Mouse (Mus musculus): ENCODE results near the gene Kif1a.

Gene Kif1a

DNA sequence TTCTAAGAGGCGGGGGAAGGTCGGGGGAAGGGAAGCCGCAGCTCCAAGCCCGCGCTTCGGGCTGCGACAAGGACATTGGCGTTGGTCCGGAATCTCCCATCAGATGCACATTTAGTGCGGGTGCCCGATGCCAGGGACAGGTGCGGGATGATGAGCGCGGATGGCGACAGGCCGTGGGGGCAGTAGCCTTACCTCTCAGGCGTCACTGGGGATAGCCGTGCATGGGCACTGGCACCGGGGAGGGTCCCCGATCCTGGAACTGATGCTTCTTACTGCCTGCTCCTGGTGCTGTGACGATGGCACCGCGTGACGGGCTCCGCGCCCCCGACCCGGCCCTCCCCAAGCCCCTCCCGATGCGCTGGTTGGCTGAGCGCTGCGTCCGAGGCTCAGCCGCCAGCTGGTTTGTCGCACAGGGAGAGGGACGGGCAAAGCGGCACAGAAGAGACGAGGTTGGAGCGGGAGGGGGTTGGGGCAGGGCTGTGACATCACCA lies at the start of gene Kif1a:
TSS of gene Kif1a (minus strand) at position 381 of the 491 bp plus-strand sequence.
- no peak for DNase-seq (ENCODE audit: low spot score in 2 of 2)

DNA sequence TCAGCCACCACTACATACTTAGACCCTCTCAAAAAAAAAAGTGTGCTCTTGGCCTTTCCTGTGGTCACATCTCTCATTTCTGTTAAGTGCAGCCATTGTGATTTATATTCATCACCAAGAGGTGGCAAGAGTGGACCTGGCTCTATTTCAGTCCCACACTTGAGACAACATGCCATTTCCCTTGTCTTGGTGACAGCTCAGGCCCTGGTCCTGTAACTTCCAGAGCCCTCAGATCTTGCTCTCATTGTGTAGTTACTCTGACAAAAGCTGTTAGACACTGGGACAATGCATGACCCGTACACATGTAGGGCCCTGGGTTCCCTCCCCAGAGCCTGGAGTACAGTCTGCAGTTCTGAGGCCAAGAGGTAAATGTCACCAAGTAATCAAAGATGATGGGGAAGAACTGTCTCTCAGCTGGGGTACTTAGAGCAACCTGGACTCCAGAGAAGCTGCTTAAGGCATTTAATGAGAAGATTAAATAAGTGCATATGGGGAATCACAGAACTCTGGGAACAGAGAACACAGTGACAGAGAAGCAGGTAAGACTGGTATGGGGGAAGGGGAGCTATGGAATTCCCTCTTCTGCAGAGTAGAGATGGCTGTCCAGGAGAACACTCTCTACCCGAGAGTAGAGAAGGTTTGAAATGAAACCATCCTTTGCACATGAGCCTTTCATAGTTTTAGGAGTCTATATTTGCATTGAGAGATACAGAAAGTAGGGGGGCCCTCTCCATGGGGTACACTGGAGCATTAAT lies 49.3 kb upstream of the Kif1a start:
- DNase-seq (ENCODE audit: low spot score in 2 of 2) = no peak

DNA sequence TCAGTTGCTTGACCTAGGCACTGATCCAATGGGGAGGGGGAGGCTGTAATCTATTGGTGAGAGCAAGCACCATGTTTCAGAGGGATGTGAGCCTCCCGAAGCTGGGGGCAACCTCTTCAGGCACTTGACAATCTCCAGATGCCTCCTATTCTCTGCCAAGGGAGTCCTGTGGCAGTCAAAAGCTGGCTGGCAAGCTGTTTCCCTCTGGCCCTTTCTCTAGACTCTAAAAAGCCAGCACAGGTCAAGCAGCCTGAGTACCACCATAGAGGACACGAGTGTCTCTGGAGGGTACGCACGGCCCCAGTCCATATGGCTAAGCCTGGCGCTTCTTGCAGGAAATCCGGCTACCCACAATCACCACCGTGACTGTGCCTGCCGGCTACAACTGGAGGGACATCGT lies 42.4 kb upstream of the Kif1a start:
- DNase-seq (ENCODE audit: low spot score in 2 of 2) = no peak

DNA sequence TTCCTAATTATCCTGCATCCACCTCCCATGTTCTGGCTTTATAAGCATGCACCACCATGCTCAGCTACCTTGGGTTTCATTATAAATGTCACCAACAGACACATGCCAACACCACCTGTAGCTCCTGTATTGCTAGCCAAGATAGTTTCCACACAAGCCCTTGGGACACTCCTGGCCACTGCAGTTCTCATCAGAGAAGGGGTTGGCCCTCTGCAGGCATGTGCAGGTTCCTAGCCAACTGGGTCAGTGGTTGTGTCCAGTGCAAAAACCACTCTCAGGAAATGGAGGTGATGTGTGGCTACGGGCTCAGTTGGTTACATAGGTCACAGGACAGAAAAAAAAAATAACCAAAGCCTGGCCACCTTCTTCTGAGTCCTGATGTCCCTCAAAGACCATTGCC lies 41.1 kb upstream of the Kif1a start:
- no peak for DNase-seq (ENCODE audit: low spot score in 2 of 2)

DNA sequence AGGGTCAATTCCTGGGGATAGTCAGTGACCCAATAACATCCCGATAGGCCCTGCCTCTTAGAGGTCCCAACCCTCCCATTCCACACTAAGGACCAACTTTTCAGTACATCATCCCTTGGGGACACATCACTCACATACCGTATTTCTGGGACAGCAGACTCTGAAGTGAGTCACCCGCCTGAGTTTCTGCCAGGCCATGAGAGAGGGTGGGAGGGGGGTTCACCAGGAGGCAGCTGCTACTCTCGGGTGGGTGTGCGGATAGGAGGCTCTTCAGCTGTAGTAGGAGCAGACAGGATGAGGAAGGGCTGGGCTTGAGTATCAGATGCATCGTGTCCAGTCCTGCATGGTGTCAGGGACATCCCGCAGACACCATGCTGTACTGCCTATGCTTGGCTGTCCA lies 38.0 kb upstream of the Kif1a start:
- DNase-seq (ENCODE audit: low spot score in 2 of 2) = no peak

DNA sequence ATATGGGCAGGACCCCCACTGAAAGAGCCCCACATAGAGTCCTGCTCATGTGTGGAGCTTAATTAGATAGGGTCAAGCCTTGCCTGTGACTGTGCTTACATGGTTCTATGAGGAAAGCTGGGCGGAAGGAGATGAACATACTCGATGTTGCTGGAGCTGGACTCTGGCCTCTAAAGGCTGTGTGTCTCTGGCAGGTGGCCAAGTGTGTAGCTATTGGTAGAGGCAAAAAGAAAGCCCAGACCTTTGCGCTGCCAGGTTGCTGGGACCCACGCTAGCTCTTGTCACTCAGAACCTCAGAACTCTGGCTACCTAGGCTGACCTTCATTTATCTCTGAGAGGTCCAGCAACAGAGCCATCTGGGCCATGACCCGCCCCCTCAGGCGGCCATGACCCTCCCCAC lies 36.8 kb upstream of the Kif1a start:
- DNase-seq (ENCODE audit: low spot score in 2 of 2) = no peak

DNA sequence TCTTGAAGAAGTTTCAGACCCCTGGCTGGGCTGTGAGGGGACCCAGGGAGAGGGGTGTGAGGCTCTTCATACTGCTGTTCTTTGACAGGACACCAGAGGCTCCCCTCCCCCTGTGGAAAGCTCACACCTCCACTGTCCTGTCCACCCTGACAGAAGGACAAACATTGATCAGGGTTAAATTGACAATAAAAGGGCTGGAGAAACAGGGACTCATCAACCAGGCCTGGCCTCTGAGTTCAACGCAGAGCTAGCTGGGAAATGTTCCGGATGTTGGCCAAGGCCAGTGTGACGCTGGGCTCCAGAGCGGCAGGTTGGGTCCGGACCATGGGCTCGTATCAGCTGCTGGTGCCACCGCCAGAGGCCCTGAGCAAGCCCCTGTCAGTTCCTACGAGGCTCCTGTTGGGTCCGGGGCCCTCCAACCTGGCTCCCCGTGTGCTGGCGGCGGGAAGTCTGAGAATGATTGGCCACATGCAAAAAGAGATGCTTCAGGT lies 33.3 kb upstream of the Kif1a start, which contains the start of gene Agxt:
TSS of gene Agxt (plus strand) at position 205 of the 491 bp plus-strand sequence.
- no peak for DNase-seq (ENCODE audit: low spot score in 2 of 2)

DNA sequence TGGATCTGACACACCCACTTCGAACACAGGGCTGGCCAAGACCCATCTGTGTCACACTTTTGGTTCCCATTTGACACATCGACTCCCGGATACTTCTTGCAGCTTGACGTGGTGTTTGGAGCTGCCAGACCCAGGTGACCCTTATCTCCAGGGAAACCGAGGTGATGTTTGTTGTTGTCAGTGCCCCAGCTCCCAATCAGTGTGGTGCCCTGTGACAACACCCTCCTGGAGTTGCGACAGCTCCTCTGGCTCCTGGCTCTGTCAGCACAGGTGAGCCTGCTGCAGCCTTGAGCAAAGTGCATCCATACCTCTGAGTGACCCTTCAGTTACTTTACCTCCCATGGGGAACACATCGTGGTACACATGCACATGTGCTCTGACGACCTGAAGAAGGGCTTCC lies 30.9 kb upstream of the Kif1a start:
- DNase-seq (ENCODE audit: low spot score in 2 of 2) = no peak

DNA sequence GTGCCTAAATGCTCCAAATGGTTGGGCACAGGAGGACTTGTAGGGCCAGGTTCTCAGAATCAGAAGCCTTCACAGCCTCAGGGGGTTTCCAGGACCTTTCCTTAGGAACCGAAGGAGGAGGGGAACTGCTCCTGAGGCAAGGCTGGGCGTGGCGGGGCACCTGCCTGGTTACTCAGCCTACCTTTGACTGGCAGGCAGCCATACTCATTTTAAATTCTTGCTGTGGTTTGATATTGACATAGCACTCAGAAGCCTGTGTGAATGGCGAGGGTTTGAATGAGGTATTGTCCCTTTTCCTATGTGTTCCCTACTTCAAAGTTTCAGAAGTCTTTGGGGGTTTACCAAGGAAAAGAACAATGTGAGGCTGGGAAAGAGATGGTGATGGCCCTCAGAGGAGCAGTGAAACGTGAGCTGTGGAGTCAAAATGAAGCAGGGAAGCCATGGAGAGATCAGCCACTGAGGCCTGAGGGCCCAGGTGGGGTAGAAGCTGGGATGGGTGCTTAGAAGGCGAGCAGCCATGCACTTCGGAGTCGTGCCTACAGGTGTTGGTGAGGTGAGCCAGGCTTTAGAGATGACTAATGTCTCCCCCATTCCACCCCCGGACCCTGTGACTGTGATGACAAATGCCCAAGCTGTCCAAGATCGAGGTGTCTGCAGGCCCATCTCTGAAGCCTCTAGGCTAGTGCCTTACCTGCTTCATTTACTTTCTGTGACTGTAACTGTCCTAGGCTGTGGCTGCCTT lies 28.7 kb upstream of the Kif1a start:
- no peak for DNase-seq (ENCODE audit: low spot score in 2 of 2)

DNA sequence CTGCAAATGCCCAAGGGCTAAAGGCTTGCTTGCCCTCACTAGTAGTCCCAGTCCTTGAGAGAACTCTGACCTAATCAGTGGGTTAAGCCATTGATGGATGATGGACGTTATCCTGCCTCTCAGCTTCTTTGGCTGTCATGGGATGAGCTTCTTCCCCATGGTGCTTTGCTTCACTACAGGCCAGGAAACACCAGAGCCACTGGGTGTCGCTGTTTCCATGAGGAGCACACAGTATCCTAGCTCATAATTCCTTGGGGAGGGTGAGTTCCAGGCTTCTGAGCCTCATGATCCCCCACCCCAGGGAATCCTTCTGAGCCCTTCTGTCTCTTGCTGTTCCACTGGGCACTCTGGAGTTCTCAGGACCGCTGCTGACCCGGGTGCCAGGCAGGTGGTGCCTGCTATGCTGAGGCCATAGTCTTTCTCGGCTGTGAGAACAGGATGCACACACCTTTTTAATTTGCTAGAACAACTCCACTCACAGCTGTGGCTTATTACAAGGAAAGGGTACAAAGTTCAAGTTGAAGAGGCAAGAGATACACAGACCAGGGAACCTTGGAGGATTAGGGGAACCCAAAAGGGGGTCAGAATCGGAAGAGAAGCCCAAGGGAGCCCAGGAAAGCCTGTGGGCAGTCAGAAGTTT lies 27.1 kb upstream of the Kif1a start:
- DNase-seq (ENCODE audit: low spot score in 2 of 2) = peak in 1 of 2 experiments; percentile 66

DNA sequence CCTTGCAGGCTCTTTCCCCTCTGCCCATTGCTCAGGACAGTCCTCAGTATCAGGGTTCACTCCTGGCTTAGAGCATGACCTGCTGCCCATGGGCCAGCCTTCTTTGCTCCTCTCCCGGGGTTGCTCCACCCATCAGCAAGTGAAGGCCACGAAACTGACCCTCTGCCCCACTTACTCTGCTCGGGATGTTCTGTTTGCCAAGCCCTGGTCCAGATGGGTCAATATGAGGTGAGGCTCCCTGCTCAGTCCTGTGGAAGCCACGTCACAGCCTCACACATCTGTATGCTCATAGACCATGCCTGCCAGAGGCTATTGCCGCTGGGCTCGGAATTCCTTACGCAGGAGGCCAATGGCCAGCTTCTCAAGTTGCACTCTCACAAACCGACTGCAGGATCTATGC lies 26.5 kb upstream of the Kif1a start:
- DNase-seq (ENCODE audit: low spot score in 2 of 2) = no peak

DNA sequence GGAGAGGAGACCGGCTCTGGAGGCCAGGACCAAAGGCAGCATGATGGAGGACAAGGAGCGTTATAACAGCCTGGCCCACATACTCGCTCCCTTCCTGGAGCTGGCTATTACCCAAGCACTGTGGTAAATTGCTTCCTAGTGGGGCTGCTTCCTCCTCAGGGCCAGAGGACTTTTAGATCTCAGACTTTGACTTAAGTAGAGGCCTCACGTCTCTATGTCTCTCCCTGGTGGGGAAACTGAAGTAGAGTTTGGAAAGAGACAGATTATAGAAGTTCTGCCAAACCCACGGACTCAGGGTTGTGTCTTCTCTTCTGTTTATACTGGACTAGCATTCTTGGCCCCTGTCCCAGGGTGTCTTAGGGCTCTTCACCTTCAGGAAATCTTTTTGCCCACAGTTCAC lies 23.5 kb upstream of the Kif1a start:
- DNase-seq (ENCODE audit: low spot score in 2 of 2) = no peak

DNA sequence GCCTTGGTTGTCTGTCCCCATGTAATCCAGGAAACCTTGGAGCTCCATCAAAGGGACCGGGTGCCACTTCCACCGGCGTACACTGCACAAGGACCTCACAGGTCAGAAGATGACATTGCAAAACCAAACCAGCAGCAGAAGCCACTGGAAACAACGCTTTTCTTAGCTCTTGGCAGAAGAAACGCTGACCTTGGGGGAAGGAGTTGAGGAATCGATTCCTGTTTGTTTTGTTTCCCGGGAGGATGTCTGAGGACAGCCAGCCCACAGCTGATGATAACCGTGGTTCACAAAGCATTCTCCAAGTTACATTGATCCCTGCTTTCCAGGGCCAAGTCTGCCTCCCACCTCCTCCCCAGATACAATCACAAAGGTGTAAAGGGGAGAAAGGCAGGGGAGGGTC lies 22.3 kb upstream of the Kif1a start:
- no peak for DNase-seq (ENCODE audit: low spot score in 2 of 2)

DNA sequence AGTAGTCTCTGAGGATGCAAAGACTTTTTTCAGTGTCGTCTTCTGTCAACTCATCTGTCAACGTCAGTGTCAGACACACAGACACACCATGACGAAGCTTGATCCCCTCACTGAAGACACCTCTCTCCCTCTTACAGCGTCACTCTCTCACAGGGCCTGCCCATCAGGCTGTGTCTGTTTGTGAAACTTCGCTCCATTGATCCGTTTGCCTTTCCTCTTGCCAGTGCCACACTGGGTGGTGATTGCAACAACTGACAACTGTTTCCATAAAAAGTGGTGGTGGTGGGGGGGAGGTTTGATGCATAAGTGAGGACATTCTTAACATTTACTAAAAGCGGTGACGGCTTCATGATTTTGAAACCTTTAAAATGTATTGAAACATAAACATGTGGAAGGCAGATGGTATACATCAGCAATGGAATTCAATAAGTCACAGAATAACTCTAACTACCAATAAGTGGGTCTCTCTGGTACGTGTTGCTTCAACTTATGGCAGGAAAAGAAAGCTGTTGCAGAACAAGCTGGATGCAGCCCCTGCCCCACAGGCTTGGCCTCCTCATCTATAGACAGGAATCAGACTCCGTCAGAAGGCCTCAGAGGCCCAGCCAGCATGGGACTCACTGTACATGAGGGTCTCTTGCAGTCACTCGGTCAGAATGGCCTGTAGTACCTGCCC lies 21.6 kb upstream of the Kif1a start:
- DNase-seq (ENCODE audit: low spot score in 2 of 2) = no peak

DNA sequence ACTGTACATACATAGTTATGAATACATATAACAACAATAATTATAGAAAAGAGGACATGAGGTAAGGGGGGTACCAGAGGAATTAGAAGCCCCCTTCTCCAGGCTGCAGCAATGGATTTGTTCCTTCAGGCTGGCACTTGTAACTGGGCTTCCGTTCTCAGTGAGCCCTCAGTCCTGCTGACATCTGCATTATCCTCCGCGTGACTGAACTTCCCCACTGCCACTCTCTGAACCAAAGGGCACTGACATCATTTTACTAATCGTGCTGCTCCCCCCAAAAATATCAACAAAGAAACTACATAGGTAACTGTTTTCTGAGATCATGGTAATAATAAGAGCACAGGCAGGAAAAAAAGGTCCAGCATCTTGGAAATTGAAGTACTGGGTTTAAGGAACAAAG lies 17.1 kb upstream of the Kif1a start:
- no peak for DNase-seq (ENCODE audit: low spot score in 2 of 2)

DNA sequence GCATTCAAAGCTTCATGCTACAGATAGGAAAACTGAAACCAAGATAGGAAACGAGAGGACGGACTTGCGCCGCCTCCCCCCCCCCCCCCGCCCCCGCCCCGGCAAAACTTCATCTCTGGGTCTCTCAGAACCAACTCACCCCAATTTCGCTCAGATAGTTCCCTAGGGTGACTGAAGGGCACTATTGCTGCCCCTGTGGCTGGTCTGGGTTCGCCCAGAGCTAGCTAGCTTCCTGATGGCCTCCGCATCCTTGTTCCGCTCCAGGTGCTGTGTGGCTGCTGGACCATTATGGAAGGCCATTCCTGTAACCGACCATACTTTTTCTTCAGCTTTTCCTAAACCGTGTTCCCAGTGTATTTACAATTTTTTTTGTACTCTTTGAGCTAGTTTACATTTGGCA lies 13.7 kb upstream of the Kif1a start:
- no peak for DNase-seq (ENCODE audit: low spot score in 2 of 2)

DNA sequence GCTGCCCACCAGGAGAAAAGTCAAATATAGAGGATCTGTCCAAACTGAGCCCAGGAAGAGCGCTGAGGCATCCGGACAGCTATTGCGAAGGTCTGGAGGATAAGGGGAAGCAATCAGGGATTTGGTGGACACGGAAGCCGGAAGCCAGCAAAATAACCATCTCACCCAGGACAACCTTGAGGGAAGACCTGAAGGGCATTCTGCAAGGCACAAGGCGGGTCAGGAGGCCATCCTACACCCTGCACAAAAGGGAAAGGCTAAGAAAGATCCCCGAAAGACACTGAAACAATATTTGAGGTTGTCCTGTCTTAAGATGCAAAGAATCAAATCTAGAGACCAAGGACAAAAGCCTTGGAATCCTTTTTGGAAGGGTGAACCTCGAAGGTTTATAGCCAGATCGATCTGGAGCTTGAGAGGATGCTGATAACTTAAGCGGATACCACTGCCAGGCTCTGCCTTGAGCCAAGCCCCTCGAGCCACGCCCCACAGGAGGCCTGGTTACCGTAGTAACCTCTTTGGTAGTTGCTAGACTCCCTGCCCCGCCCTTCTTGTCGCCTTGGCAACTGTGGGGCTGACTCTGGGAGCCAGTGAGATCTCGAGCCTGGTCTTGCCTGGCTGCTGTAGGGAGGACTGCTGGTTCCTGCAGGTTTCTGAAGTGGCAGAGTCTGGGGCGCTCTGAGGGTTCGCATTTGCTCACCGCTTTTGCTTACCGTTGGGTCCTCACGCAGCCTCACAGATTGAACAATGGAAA lies 13.1 kb upstream of the Kif1a start:
- DNase-seq (ENCODE audit: low spot score in 2 of 2) = peak; percentile 44 to 50

DNA sequence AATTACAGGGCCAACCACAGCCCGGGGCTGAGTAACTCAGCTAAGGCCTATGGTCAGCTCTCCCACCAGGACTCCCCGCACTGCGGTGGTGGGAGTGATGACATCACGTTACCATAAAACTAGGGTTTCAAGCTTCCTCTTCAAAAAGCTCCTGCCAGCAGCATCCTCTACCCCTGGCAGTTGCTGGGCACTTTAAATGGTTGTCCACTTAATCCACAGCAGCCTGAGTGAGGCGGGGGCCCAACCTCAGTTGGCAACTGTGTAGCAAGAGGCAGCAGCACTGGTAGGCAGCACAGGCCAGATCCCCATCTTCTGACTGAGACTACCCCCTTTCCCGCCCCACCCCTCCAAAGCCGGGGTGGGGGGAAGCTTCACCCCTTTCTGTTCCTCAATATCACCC lies 949 bp upstream of the Kif1a start:
- no peak for DNase-seq (ENCODE audit: low spot score in 2 of 2)

DNA sequence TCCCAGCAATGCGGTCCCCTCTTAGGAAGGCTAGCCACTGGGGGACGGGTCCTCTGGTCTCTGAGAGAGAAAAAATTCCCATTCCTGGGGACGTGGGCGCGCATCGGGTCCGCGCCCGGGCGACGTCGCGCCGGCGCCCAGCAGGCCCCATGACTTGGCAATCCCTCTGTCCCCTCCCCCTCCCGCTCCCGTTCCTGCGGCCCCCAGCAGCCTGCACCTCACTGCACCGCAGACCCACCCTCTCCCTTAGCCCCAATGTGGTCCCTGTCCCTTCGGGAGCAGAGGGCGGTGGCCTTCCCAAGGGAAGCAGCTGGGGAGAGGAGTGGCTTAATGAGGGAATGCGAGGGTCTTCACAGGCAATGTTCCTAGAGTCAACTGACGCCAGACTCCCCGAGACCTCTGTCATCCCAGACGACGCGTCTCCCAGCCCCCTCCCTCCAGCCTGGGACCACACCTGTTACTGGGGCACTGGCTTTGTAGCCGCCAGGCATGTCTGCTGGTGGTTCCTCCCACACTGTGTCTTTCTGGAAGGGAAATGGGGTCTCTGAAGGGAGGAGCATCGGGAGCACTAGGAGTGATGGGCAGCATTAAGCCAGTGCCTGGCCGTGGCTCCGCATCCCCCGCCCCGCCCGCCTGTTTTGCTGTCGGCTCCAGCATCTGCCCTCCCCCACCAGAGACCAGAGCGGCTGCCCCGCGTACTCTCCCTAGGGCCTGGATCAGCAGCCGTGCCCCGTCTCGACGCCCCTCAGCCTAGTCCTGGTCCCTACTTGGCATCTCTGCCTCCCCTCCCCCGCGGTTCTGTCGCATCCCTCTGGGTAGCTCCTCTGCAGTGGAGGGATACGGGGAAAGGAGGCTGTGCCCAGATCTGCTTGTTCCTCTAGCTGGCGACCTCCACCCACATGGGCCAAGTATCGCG lies 917 bp downstream of the Kif1a start:
- DNase-seq (ENCODE audit: low spot score in 2 of 2) = peak in 1 of 2 experiments; percentile 19

DNA sequence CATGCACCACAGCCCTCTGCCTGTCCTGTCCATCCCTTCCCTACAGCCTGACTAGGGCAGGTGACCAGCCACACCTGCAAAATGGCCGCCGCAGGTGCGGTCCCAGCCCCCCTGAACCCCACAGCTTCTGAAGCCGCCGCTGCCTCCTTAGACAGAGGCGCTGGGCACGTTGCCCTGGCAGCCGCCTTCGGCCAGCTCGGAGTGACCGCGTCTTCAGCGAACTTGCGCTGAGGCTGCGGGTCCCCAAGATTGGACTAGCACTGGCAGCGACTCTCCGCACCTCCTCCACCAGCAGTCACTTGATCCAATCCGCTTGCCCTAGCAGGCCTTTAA lies 1.5 kb downstream of the Kif1a start:
- peak in 1 of 2 experiments; percentile 16 for DNase-seq (ENCODE audit: low spot score in 2 of 2)
